Mouse (Mus musculus): ENCODE results near the gene Sema3b. TPM values are rescaled to one million over a fixed set of nuclear protein-coding genes. Genes with fewer than 3 reads are reported as not detected.

The Sema3b gene
- 6.5 and 9.0 TPM in 2 replicates for polyA plus RNA-seq (2015; fragmentation: Nextera tagmentation; extraction: Ambion mirVana)

- no peak within 1 kb of the TSS for H3K4me2 ChIP-seq
- no peaks in the 10 kb centered on the region for H3K36me3 ChIP-seq
- no peak within 1 kb of the TSS for H3K4me3 ChIP-seq
- H3K9ac ChIP-seq = peak within 1 kb of the TSS; percentile 26; the same call in 1 of the 2 replicates
- peaks cover 76% of the 10 kb centered on the region for H3K4me1 ChIP-seq (replicated peaks)
- H3K9me3 ChIP-seq = no peaks in the 10 kb centered on the region
- 0 out of 2 replicates have a peak within 1 kb of the TSS, but pooled peaks have one; percentile 2 for H3K27ac ChIP-seq (replicated peaks)
- H3K27me3 ChIP-seq = no peaks in the 10 kb centered on the region
- ATAC-seq (ENCODE audit: low read depth) = no peak
- WGBS = 52% methylated on average over 12 of the region's 12 CpGs
Measured at GRCm38 (mm10) chr9:107608741-107609432, at the start of gene Sema3b. Gene Sema3b, minus strand, starts transcription at chr9:107609229.

- Histone ChIP-seq H3K4me2 (no peak overlapping the region), H3K27me3 (no peaks in the 10 kb centered on the region), H3K9ac (no peak overlapping the region), H3K4me1 (replicated peaks) (peaks cover 47% of the 10 kb centered on the region), H3K4me3 (no peak overlapping the region), H3K36me3 (no peaks in the 10 kb centered on the region), H3K27ac (replicated peaks) (no peak overlapping the region), H3K9me3 (no peaks in the 10 kb centered on the region)
- no peak for ATAC-seq (ENCODE audit: low read depth)
- 84% methylated on average over 6 of the region's 6 CpGs for WGBS
Measured at GRCm38 (mm10) chr9:107658096-107658495, 49.1 kb upstream of the Sema3b start.

GRCm38 (mm10) chr9:107657144-107657543 is 48.1 kb upstream of the Sema3b start:
- Histone ChIP-seq H3K27me3 (no peaks in the 10 kb centered on the region), H3K9me3 (no peaks in the 10 kb centered on the region), H3K36me3 (no peaks in the 10 kb centered on the region), H3K4me3 (no peak overlapping the region), H3K4me2 (no peak overlapping the region), H3K4me1 (replicated peaks) (peaks cover 37% of the 10 kb centered on the region), H3K27ac (replicated peaks) (no peak overlapping the region), H3K9ac (no peak overlapping the region)
- no peak for ATAC-seq (ENCODE audit: low read depth)
- WGBS = 87% methylated on average over 5 of the region's 5 CpGs

GRCm38 (mm10) chr9:107654585-107654984 is 45.6 kb upstream of the Sema3b start:
- Histone ChIP-seq H3K27me3 (no peaks in the 10 kb centered on the region), H3K4me2 (no peak overlapping the region), H3K4me3 (no peak overlapping the region), H3K27ac (replicated peaks) (no peak overlapping the region), H3K36me3 (no peaks in the 10 kb centered on the region), H3K9ac (no peak overlapping the region), H3K4me1 (replicated peaks) (peaks cover 44% of the 10 kb centered on the region), H3K9me3 (no peaks in the 10 kb centered on the region)
- ATAC-seq (ENCODE audit: low read depth) = no peak
- WGBS = 74% methylated on average over 4 of the region's 4 CpGs

GRCm38 (mm10) chr9:107653474-107653873 is 44.4 kb upstream of the Sema3b start:
- no peak for ATAC-seq (ENCODE audit: low read depth)
- 86% methylated on average over 2 of the region's 2 CpGs for WGBS
- H3K9ac ChIP-seq = no peak overlapping the region
- H3K27ac ChIP-seq (replicated peaks) = no peak overlapping the region
- H3K9me3 ChIP-seq = no peaks in the 10 kb centered on the region
- H3K4me3 ChIP-seq = no peak overlapping the region
- no peaks in the 10 kb centered on the region for H3K27me3 ChIP-seq
- peaks cover 36% of the 10 kb centered on the region for H3K4me1 ChIP-seq (replicated peaks)
- H3K4me2 ChIP-seq = no peak overlapping the region
- H3K36me3 ChIP-seq = no peaks in the 10 kb centered on the region

GRCm38 (mm10) chr9:107650708-107651481 is 41.9 kb upstream of the Sema3b start:
- H3K4me3 ChIP-seq = no peak overlapping the region
- H3K27me3 ChIP-seq = no peaks in the 10 kb centered on the region
- 31% methylated on average over 12 of the region's 12 CpGs for WGBS
- peak overlapping the region; percentile 68 for H3K27ac ChIP-seq (replicated peaks)
- H3K4me2 ChIP-seq = no peak overlapping the region
- H3K4me1 ChIP-seq (replicated peaks) = peaks cover 27% of the 10 kb centered on the region
- H3K9ac ChIP-seq = no peak overlapping the region; the same call in 1 of the 2 replicates
- H3K36me3 ChIP-seq = no peaks in the 10 kb centered on the region
- no peaks in the 10 kb centered on the region for H3K9me3 ChIP-seq
- ATAC-seq (ENCODE audit: low read depth) = peak; percentile 76

- no peak for ATAC-seq (ENCODE audit: low read depth)
- no peak overlapping the region for H3K4me3 ChIP-seq
- H3K36me3 ChIP-seq = no peaks in the 10 kb centered on the region
- no peaks in the 10 kb centered on the region for H3K27me3 ChIP-seq
- no peaks in the 10 kb centered on the region for H3K9me3 ChIP-seq
- peaks cover 30% of the 10 kb centered on the region for H3K4me1 ChIP-seq (replicated peaks)
- no peak overlapping the region for H3K4me2 ChIP-seq
- WGBS = 65% methylated on average over 7 of the region's 7 CpGs
- H3K9ac ChIP-seq = no peak overlapping the region
- H3K27ac ChIP-seq (replicated peaks) = peak overlapping the region; percentile 68
Measured at GRCm38 (mm10) chr9:107650225-107650624, 41.2 kb upstream of the Sema3b start.

GRCm38 (mm10) chr9:107648767-107649166 is 39.7 kb upstream of the Sema3b start:
- ATAC-seq (ENCODE audit: low read depth) = no peak
- no peak overlapping the region for H3K4me3 ChIP-seq
- 80% methylated on average over 3 of the region's 3 CpGs for WGBS

GRCm38 (mm10) chr9:107646975-107647374 is 37.9 kb upstream of the Sema3b start:
- no peak for ATAC-seq (ENCODE audit: low read depth)
- no peak overlapping the region for H3K27ac ChIP-seq (replicated peaks)
- no peaks in the 10 kb centered on the region for H3K9me3 ChIP-seq
- H3K36me3 ChIP-seq = no peaks in the 10 kb centered on the region
- peaks cover 40% of the 10 kb centered on the region for H3K4me1 ChIP-seq (replicated peaks)
- H3K9ac ChIP-seq = 0 out of 2 replicates have a peak overlapping the region, but pooled peaks have one; percentile 8
- WGBS = 84% methylated on average over 6 of the region's 6 CpGs
- no peaks in the 10 kb centered on the region for H3K27me3 ChIP-seq
- no peak overlapping the region for H3K4me2 ChIP-seq
- no peak overlapping the region for H3K4me3 ChIP-seq

More at GRCm38 (mm10) chr9:107648767-107649166, 39.7 kb upstream of the Sema3b start:
- Histone ChIP-seq H3K9ac (no peak overlapping the region), H3K4me1 (replicated peaks) (peaks cover 41% of the 10 kb centered on the region), H3K9me3 (no peaks in the 10 kb centered on the region), H3K27ac (replicated peaks) (no peak overlapping the region), H3K36me3 (no peaks in the 10 kb centered on the region), H3K4me2 (no peak overlapping the region), H3K27me3 (no peaks in the 10 kb centered on the region)

- H3K27ac ChIP-seq (replicated peaks) = no peak overlapping the region
- H3K4me3 ChIP-seq = no peak overlapping the region
- H3K9me3 ChIP-seq = no peaks in the 10 kb centered on the region
- H3K36me3 ChIP-seq = no peaks in the 10 kb centered on the region
- 12% methylated on average over 5 of the region's 5 CpGs for WGBS
- peak overlapping the region; percentile 59; the same call in 1 of the 2 replicates for H3K9ac ChIP-seq
- no peak overlapping the region for H3K4me2 ChIP-seq
- H3K27me3 ChIP-seq = no peaks in the 10 kb centered on the region
- peak; percentile 73 for ATAC-seq (ENCODE audit: low read depth)
- peaks cover 26% of the 10 kb centered on the region for H3K4me1 ChIP-seq (replicated peaks)
Measured at GRCm38 (mm10) chr9:107645577-107645976, 36.5 kb upstream of the Sema3b start.

- H3K4me2 ChIP-seq = peak overlapping the region; percentile 67
- no peaks in the 10 kb centered on the region for H3K36me3 ChIP-seq
- no peaks in the 10 kb centered on the region for H3K27me3 ChIP-seq
- H3K9me3 ChIP-seq = no peaks in the 10 kb centered on the region
- 50% methylated on average over 7 of the region's 7 CpGs for WGBS
- H3K9ac ChIP-seq = peak overlapping the region; percentile 59
- H3K4me1 ChIP-seq (replicated peaks) = peaks cover 21% of the 10 kb centered on the region
- H3K27ac ChIP-seq (replicated peaks) = no peak overlapping the region
- ATAC-seq (ENCODE audit: low read depth) = peak; percentile 2; the same call in 1 of the 2 replicates
- H3K4me3 ChIP-seq = peak overlapping the region; percentile 37
Measured at GRCm38 (mm10) chr9:107645153-107645510, 36.1 kb upstream of the Sema3b start.

GRCm38 (mm10) chr9:107644495-107645152 is 35.6 kb upstream of the Sema3b start:
- Histone ChIP-seq H3K4me3 (peak overlapping the region; percentile 37), H3K27me3 (no peaks in the 10 kb centered on the region), H3K4me2 (peak overlapping the region; percentile 67), H3K9me3 (no peaks in the 10 kb centered on the region), H3K27ac (replicated peaks) (peak overlapping the region; percentile 74), H3K9ac (peak overlapping the region; percentile 72), H3K36me3 (no peaks in the 10 kb centered on the region), H3K4me1 (replicated peaks) (peaks cover 16% of the 10 kb centered on the region)
- ATAC-seq (ENCODE audit: low read depth) = peak; percentile 74
- 6% methylated on average over 35 of the region's 35 CpGs for WGBS

Data from neural tube, embryonic 13.5 days (tissue).